Mouse (Mus musculus) colon, adult 2 months (tissue): ENCODE data around the gene Ubtfl1. TPM values are rescaled to one million over a fixed set of nuclear protein-coding genes. Genes with fewer than 3 reads are reported as not detected.

Experiments used
- polyA plus RNA-seq: library from polyadenylated mRNA; depleted of rRNA; stranded (reverse); fragments of >200 nt; gene quantifications from 2 replicates; pipeline ENCODE4 v1.2.3, GENCODE M21; 2012; rRNA removed

Gene Ubtfl1
- not detected in 2 replicates for polyA plus RNA-seq

GRCm38 (mm10) chr9:18404118-18404517 lies at the start of gene Ubtfl1:
Gene Ubtfl1 (plus strand): TSS chr9:18404418.

DNA sequence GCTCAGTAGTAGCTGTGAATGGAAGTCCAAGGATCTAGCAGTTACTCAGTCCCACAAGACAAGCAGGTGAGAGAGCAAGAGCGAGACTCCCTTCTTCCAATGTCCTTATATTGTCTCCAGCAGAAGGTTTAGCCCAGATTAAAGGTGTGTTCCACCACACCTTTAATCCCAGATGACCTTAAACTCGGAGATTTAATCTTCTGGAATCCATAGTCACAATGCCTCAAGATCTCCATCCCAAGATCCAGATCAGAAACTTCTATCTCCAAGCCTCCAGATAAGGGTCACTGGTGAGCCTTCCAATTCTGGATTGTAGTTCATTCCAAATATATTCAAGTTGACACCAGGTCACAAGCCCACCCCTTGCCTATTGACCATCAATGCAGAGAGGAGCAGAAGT lies 1.3 kb upstream of the Ubtfl1 start, which contains the start of gene Naalad2:
Naalad2 (minus strand) TSS at position 101 of the 400 bp plus-strand sequence.

DNA sequence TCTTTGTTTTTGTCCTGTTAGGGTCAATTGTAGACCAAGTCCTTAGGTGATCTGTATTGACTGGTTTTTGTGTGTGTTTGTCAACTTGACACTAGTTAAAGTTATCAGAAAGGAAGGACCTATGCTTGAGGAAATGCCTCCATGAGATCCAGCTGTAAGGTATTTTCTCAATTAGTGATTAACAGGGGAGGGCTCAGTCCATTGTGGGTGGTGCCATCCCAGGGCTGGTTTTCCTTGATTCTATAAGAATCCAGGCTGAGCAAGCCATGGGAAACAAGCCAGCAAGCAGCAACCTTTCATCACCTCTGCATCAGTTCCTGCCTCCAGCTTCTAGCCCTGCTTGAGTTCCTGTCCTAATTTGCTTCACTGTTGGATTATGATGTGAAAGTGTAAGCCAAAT lies 26.1 kb downstream of the Ubtfl1 start, which contains the start of gene Mbd3l2:
Mbd3l2 (plus strand) TSS at position 301 of the 400 bp plus-strand sequence.

Other genes starting within 250 kb of the Ubtfl1 start
- gene Chordc1, start 112.3 kb upstream of the Ubtfl1 start, polyA plus RNA-seq, result 19.0 and 20.0 TPM in 2 replicates
- gene Naalad2, start 1.4 kb upstream of the Ubtfl1 start, polyA plus RNA-seq, result 0.10 and 0.15 TPM in 2 replicates
- not detected in 2 replicates for gene Mbd3l2, start 26.2 kb downstream of the Ubtfl1 start, polyA plus RNA-seq
- gene Zfp558, start 73.8 kb downstream of the Ubtfl1 start, polyA plus RNA-seq, result 0.21 and 0.26 TPM in 2 replicates
- gene Mbd3l1, start 73.9 kb downstream of the Ubtfl1 start, polyA plus RNA-seq, result not detected in 2 replicates